Mouse (Mus musculus): Measurements from ENCODE around the gene Ghdc. TPM values are rescaled to one million over a fixed set of nuclear protein-coding genes. Genes with fewer than 3 reads are reported as not detected.

Gene Ghdc
- 21.1 to 24.9 TPM (median 23.1 TPM) in 4 replicates for total RNA-seq (2023)

GRCm38 (mm10) chr11:100770646-100771408 is at the start of gene Ghdc:
Gene Ghdc (minus strand): TSS chr11:100770957.

GRCm38 (mm10) chr11:100762831-100763230 is 7.9 kb downstream of the Ghdc start, which contains the start of gene Hcrt:
Gene Hcrt (minus strand): TSS chr11:100762931.

GRCm38 (mm10) chr11:100759611-100760233 is 11.0 kb downstream of the Ghdc start, which contains the start of gene Kcnh4:
Gene Kcnh4 (minus strand): TSS chr11:100759942.

GRCm38 (mm10) chr11:100738066-100738604 is 32.6 kb downstream of the Ghdc start, which contains the start of gene Rab5c:
Gene Rab5c (minus strand): TSS chr11:100738215.

Other genes starting within 250 kb of the Ghdc start
- gene Acly, start 243.0 kb downstream of the Ghdc start, total RNA-seq (2023), result 153 to 164 TPM (median 163 TPM) in 4 replicates
- gene Ttc25, start 225.3 kb downstream of the Ghdc start, total RNA-seq (2023), result 0.39 to 1.3 TPM (median 0.70 TPM) in 4 replicates
- gene Cnp, start 196.1 kb downstream of the Ghdc start, total RNA-seq (2023), result 146 to 163 TPM (median 154 TPM) in 4 replicates
- 18.9 to 25.1 TPM (median 22.7 TPM) in 4 replicates for gene Nkiras2, start 151.7 kb downstream of the Ghdc start, total RNA-seq (2023)
- 374 to 427 TPM (median 395 TPM) in 4 replicates for gene Dnajc7, start 150.8 kb downstream of the Ghdc start, total RNA-seq (2023)
- gene Zfp385c, start 78.5 kb downstream of the Ghdc start, total RNA-seq (2023), result not detected in 4 replicates
- gene Dhx58, start 66.7 kb downstream of the Ghdc start, total RNA-seq (2023), result 14.2 to 20.9 TPM (median 18.3 TPM) in 4 replicates
- 36.7 to 39.7 TPM (median 38.7 TPM) in 4 replicates for gene Kat2a, start 58.5 kb downstream of the Ghdc start, total RNA-seq (2023)
- gene Hspb9, start 57.1 kb downstream of the Ghdc start, total RNA-seq (2023), result not detected in 4 replicates
- 123 to 134 TPM (median 127 TPM) in 4 replicates for gene Rab5c, start 32.7 kb downstream of the Ghdc start, total RNA-seq (2023)
- 8.1 to 10.4 TPM (median 9.4 TPM) in 4 replicates for gene Kcnh4, start 11.0 kb downstream of the Ghdc start, total RNA-seq (2023)
- not detected in 4 replicates for gene Hcrt, start 8.0 kb downstream of the Ghdc start, total RNA-seq (2023)
- gene Stat5b, start 79.8 kb upstream of the Ghdc start, total RNA-seq (2023), result 63.6 to 80.0 TPM (median 72.1 TPM) in 4 replicates
- 37.4 to 39.2 TPM (median 38.4 TPM) in 4 replicates for gene Stat5a, start 88.4 kb upstream of the Ghdc start, total RNA-seq (2023)
- gene Stat3, start 168.6 kb upstream of the Ghdc start, total RNA-seq (2023), result 260 to 282 TPM (median 268 TPM) in 4 replicates
- gene Cavin1, start 199.9 kb upstream of the Ghdc start, total RNA-seq (2023), result 0.27 to 0.88 TPM in 2 of 4 replicates, not detected in the others
- gene Atp6v0a1, start 238.5 kb upstream of the Ghdc start, total RNA-seq (2023), result 66.2 to 98.9 TPM (median 80.0 TPM) in 4 replicates

All from B cell, adult 62 days (primary cell).